Mouse (Mus musculus): ENCODE data around the gene Gm5767. TPM values are rescaled to one million over a fixed set of nuclear protein-coding genes. Genes with fewer than 3 reads are reported as not detected.

Gm5767 gene
- polyA plus RNA-seq, 1 experiment from 2014 or later, result not detected

GRCm38 (mm10) chr16:8655108-8655507 is 25.5 kb upstream of the Gm5767 start:
- H3K4me3 ChIP-seq (ENCODE audit: low read length), result no peak overlapping the region
- no peak for ATAC-seq
- H3K27ac ChIP-seq (ENCODE audit: low read depth, low read length), result no peak overlapping the region
- no peak overlapping the region for H3K4me2 ChIP-seq (ENCODE audit: low read length)
- WGBS, result 82% methylated on average over 6 of the region's 6 CpGs
- no peak overlapping the region for H3K9ac ChIP-seq (ENCODE audit: low read depth, low read length)
- no peaks in the 10 kb centered on the region for H3K27me3 ChIP-seq (replicated peaks; ENCODE audit: control insufficient read depth, insufficient read depth, low read length)
- peaks cover 16% of the 10 kb centered on the region for H3K36me3 ChIP-seq (ENCODE audit: control insufficient read depth, insufficient read depth, low read length)
- H3K4me1 ChIP-seq (ENCODE audit: control insufficient read depth, insufficient read depth, low read depth, low read length), result no peaks in the 10 kb centered on the region
- no peaks in the 10 kb centered on the region for H3K9me3 ChIP-seq (ENCODE audit: control insufficient read depth, low read length)

- Histone ChIP-seq H3K36me3 (ENCODE audit: control insufficient read depth, insufficient read depth, low read length) (peaks cover 19% of the 10 kb centered on the region), H3K9me3 (ENCODE audit: control insufficient read depth, low read length) (no peaks in the 10 kb centered on the region), H3K27me3 (replicated peaks; ENCODE audit: control insufficient read depth, insufficient read depth, low read length) (no peaks in the 10 kb centered on the region), H3K4me1 (ENCODE audit: control insufficient read depth, insufficient read depth, low read depth, low read length) (no peaks in the 10 kb centered on the region), H3K4me3 (ENCODE audit: low read length) (no peak overlapping the region), H3K27ac (ENCODE audit: low read depth, low read length) (no peak overlapping the region), H3K9ac (ENCODE audit: low read depth, low read length) (no peak overlapping the region), H3K4me2 (ENCODE audit: low read length) (no peak overlapping the region)
- ATAC-seq, result no peak
- WGBS, result 90% methylated on average over 9 of the region's 9 CpGs
These were observed 25.0 kb upstream of the Gm5767 start for GRCm38 (mm10) chr16:8655599-8655998.

- Histone ChIP-seq H3K27ac (ENCODE audit: low read depth, low read length) (no peak overlapping the region), H3K4me2 (ENCODE audit: low read length) (no peak overlapping the region), H3K9ac (ENCODE audit: low read depth, low read length) (no peak overlapping the region), H3K4me1 (ENCODE audit: control insufficient read depth, insufficient read depth, low read depth, low read length) (no peaks in the 10 kb centered on the region), H3K27me3 (replicated peaks; ENCODE audit: control insufficient read depth, insufficient read depth, low read length) (no peaks in the 10 kb centered on the region), H3K9me3 (ENCODE audit: control insufficient read depth, low read length) (no peaks in the 10 kb centered on the region), H3K36me3 (ENCODE audit: control insufficient read depth, insufficient read depth, low read length) (peaks cover 13% of the 10 kb centered on the region), H3K4me3 (ENCODE audit: low read length) (no peak overlapping the region)
- 81% methylated on average over 2 of the region's 2 CpGs for WGBS
- ATAC-seq, result no peak
These were observed 24.3 kb upstream of the Gm5767 start for GRCm38 (mm10) chr16:8656256-8656655.

- WGBS, result 83% methylated on average over 4 of the region's 4 CpGs
- no peaks in the 10 kb centered on the region for H3K9me3 ChIP-seq (ENCODE audit: control insufficient read depth, low read length)
- H3K4me3 ChIP-seq (ENCODE audit: low read length), result no peak overlapping the region
- no peak overlapping the region for H3K27ac ChIP-seq (ENCODE audit: low read depth, low read length)
- no peak overlapping the region for H3K4me2 ChIP-seq (ENCODE audit: low read length)
- H3K9ac ChIP-seq (ENCODE audit: low read depth, low read length), result no peak overlapping the region
- peaks cover 16% of the 10 kb centered on the region for H3K36me3 ChIP-seq (ENCODE audit: control insufficient read depth, insufficient read depth, low read length)
- no peak for ATAC-seq
- no peaks in the 10 kb centered on the region for H3K4me1 ChIP-seq (ENCODE audit: control insufficient read depth, insufficient read depth, low read depth, low read length)
- no peaks in the 10 kb centered on the region for H3K27me3 ChIP-seq (replicated peaks; ENCODE audit: control insufficient read depth, insufficient read depth, low read length)
These were observed 22.2 kb upstream of the Gm5767 start for GRCm38 (mm10) chr16:8658349-8658748.

- no peak overlapping the region for H3K27ac ChIP-seq (ENCODE audit: low read depth, low read length)
- H3K27me3 ChIP-seq (replicated peaks; ENCODE audit: control insufficient read depth, insufficient read depth, low read length), result no peaks in the 10 kb centered on the region
- H3K4me3 ChIP-seq (ENCODE audit: low read length), result no peak overlapping the region
- no peaks in the 10 kb centered on the region for H3K9me3 ChIP-seq (ENCODE audit: control insufficient read depth, low read length)
- H3K4me1 ChIP-seq (ENCODE audit: control insufficient read depth, insufficient read depth, low read depth, low read length), result peaks cover 3% of the 10 kb centered on the region; the same call in 1 of the 2 replicates
- 94% methylated on average over 4 of the region's 4 CpGs for WGBS
- no peak overlapping the region for H3K9ac ChIP-seq (ENCODE audit: low read depth, low read length)
- H3K36me3 ChIP-seq (ENCODE audit: control insufficient read depth, insufficient read depth, low read length), result peaks cover 16% of the 10 kb centered on the region
- H3K4me2 ChIP-seq (ENCODE audit: low read length), result no peak overlapping the region
- no peak for ATAC-seq
These were observed 21.8 kb upstream of the Gm5767 start for GRCm38 (mm10) chr16:8658764-8659163.

GRCm38 (mm10) chr16:8663022-8663421 is 17.5 kb upstream of the Gm5767 start:
- Histone ChIP-seq H3K9ac (ENCODE audit: low read depth, low read length) (no peak overlapping the region), H3K36me3 (ENCODE audit: control insufficient read depth, insufficient read depth, low read length) (peaks cover 13% of the 10 kb centered on the region), H3K4me2 (ENCODE audit: low read length) (no peak overlapping the region), H3K4me1 (ENCODE audit: control insufficient read depth, insufficient read depth, low read depth, low read length) (peaks cover 16% of the 10 kb centered on the region; the same call in 1 of the 2 replicates), H3K9me3 (ENCODE audit: control insufficient read depth, low read length) (no peaks in the 10 kb centered on the region), H3K27me3 (replicated peaks; ENCODE audit: control insufficient read depth, insufficient read depth, low read length) (no peaks in the 10 kb centered on the region), H3K4me3 (ENCODE audit: low read length) (no peak overlapping the region), H3K27ac (ENCODE audit: low read depth, low read length) (peak overlapping the region; percentile 5; the same call in 1 of the 2 replicates)
- WGBS, result 72% methylated on average over 2 of the region's 2 CpGs
- ATAC-seq, result no peak

GRCm38 (mm10) chr16:8663606-8664539 is 16.7 kb upstream of the Gm5767 start:
- Histone ChIP-seq H3K9ac (ENCODE audit: low read depth, low read length) (no peak overlapping the region), H3K27me3 (replicated peaks; ENCODE audit: control insufficient read depth, insufficient read depth, low read length) (no peaks in the 10 kb centered on the region), H3K4me2 (ENCODE audit: low read length) (no peak overlapping the region), H3K36me3 (ENCODE audit: control insufficient read depth, insufficient read depth, low read length) (peaks cover 13% of the 10 kb centered on the region), H3K4me3 (ENCODE audit: low read length) (no peak overlapping the region), H3K9me3 (ENCODE audit: control insufficient read depth, low read length) (no peaks in the 10 kb centered on the region), H3K4me1 (ENCODE audit: control insufficient read depth, insufficient read depth, low read depth, low read length) (peaks cover 25% of the 10 kb centered on the region), H3K27ac (ENCODE audit: low read depth, low read length) (peak overlapping the region; percentile 5; the same call in 1 of the 2 replicates)
- ATAC-seq, result peak; percentile 60
- WGBS, result 72% methylated on average over 23 of the region's 24 CpGs

- ATAC-seq, result no peak
- 85% methylated on average over 5 of the region's 5 CpGs for WGBS
- H3K4me2 ChIP-seq (ENCODE audit: low read length), result no peak overlapping the region
- H3K27ac ChIP-seq (ENCODE audit: low read depth, low read length), result no peak overlapping the region
- H3K4me1 ChIP-seq (ENCODE audit: control insufficient read depth, insufficient read depth, low read depth, low read length), result peaks cover 39% of the 10 kb centered on the region
- H3K4me3 ChIP-seq (ENCODE audit: low read length), result no peak overlapping the region
- peaks cover 9% of the 10 kb centered on the region for H3K36me3 ChIP-seq (ENCODE audit: control insufficient read depth, insufficient read depth, low read length)
- H3K9ac ChIP-seq (ENCODE audit: low read depth, low read length), result no peak overlapping the region
- no peaks in the 10 kb centered on the region for H3K27me3 ChIP-seq (replicated peaks; ENCODE audit: control insufficient read depth, insufficient read depth, low read length)
- H3K9me3 ChIP-seq (ENCODE audit: control insufficient read depth, low read length), result no peaks in the 10 kb centered on the region
These were observed 15.2 kb upstream of the Gm5767 start for GRCm38 (mm10) chr16:8665367-8665766.

- no peaks in the 10 kb centered on the region for H3K27me3 ChIP-seq (replicated peaks; ENCODE audit: control insufficient read depth, insufficient read depth, low read length)
- no peaks in the 10 kb centered on the region for H3K9me3 ChIP-seq (ENCODE audit: control insufficient read depth, low read length)
- peaks cover 43% of the 10 kb centered on the region for H3K4me1 ChIP-seq (ENCODE audit: control insufficient read depth, insufficient read depth, low read depth, low read length)
- no peak overlapping the region for H3K4me3 ChIP-seq (ENCODE audit: low read length)
- H3K4me2 ChIP-seq (ENCODE audit: low read length), result no peak overlapping the region
- ATAC-seq, result no peak
- H3K27ac ChIP-seq (ENCODE audit: low read depth, low read length), result no peak overlapping the region
- 62% methylated on average over 2 of the region's 2 CpGs for WGBS
- peaks cover 7% of the 10 kb centered on the region; the same call in 1 of the 2 replicates for H3K36me3 ChIP-seq (ENCODE audit: control insufficient read depth, insufficient read depth, low read length)
- H3K9ac ChIP-seq (ENCODE audit: low read depth, low read length), result no peak overlapping the region
These were observed 14.1 kb upstream of the Gm5767 start for GRCm38 (mm10) chr16:8666452-8666851.

Data from hindbrain, embryonic 16.5 days (tissue).